Mouse (Mus musculus) urinary bladder, postnatal 25 days (tissue): ENCODE measurements around the gene Chst14.

Source experiments
- DNase-seq: peaks from one replicate; pipeline ENCODE4 v3.0.0; 2022; ENCODE audit warnings: low spot score

The Chst14 gene

DNA sequence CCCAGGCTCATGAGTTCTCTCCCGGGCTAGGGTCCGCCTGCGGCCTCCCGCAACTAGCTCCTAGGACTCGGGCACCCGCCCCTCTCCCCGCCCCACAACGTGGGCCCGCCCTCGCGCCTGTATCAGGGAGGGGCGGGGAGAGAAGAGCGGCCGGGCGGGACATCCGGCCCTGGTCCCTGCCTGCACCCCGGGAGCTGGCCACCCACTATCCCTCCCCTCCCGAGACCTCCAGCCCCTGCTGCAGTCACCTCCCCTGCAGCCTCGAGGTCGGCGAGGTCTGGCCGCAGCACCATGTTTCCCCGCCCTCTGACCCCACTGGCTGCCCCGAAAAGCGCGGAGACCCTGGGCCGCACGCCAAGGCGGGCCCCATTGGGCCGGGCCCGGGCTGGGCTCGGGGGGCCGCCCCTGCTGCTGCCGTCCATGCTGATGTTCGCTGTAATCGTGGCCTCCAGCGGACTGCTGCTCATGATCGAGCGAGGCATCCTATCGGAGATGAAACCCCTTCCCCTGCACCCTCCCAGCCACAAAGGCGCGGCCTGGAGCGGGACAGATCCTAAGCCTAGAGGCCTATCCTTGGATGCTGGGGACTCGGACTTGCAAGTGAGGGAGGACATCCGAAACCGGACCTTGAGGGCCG lies at the start of gene Chst14:
Gene Chst14, plus strand, starts transcription at position 136 of the 637 bp plus-strand sequence.
- peak; percentile 73 for DNase-seq

DNA sequence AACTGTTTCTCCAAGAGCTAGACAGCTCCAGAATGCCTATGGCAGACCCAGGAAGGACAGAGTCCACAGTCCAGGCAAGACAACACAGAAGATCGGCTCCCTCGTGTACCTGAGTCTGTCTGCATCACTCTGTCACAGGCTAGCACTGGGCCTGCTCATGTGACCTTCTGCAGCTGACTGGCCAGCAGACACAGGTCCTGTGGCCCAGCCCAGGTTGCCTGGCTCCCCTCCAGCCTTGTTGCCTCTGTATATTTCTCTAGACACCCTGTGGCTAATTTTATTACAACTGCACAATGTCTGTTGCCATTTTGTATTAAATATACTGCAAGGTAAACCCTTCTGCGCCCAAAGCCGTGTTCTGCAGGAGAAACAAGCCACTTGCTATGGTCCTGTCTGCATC lies 45.3 kb upstream of the Chst14 start:
- DNase-seq, result no peak

DNA sequence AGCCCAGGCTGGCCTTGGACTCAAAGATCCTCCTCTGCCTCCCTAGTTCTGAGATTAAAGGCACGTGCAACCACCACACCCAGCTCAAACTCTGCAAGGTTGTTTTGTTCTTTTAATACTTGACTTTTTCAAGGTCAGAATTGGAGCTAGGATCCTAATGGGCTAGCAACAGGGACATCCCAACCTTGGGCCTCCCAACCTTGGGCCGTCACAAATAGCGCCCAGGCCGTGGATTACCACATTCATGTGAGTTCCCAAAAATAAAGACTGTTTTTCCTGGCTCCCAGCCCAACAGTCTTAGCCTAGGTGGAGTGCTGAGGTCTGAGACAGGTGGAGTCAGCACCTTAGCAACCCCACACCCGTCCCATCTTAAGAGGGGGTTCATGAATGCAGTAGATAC lies 44.3 kb upstream of the Chst14 start:
- DNase-seq, result no peak

DNA sequence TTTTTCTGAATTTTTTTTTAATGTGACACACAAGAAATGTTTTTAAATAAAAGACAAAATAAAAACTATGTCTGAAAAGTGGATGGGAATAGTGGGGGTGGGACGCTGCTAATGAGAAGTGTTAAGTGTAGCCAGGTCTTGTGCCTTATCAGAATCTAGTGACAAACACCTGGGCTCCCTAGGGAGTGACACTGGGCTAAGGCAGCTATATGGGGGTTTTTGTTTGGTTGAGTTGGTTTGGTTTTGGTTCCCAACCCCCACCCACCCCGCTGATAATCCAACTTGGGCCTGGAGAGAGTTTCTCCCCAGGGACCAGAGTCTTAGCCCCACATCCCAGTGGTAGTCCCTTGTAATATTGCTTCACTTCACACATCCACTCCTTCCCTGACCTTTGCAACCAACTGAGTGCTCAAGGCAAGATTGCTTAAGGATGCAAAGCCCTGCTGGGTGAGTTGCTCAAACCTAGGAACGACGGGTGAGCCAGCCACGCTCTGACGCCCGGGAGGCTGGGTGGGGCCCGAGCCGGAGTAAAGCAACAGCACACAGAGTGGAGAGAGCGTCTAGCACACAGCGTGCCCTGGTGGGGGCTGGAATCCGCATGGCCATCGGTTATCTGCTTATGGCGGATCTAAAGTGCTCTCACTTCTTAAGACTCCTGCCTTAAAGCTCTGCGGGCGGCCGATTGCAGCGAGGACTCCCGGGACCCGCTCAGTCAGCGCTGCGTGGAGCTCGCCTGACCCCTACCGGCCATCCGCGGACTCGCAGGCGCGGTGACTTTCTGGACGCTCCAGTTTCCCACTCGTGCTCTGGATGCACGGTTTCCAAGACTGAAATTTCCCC lies 43.2 kb upstream of the Chst14 start:
- DNase-seq, result peak; percentile 91

DNA sequence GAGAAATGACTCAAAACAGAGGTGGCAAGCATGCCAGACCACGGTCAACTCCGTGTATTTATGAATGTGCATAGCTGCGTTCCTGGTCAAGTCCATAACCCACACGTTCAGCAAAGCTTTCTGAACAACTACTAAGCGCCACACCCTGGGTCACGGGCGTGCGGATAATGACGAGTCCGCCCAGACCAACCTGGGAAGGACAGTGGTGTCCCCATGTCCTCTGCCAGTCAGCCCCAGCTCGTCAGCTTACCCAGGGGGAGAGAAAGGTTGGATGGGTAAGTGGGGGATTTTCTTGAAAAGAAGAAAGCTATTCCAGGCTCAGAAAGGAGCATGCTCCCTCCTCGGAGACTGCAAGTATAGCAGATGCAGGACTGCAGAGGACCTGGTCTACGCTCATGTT lies 38.9 kb upstream of the Chst14 start:
- no peak for DNase-seq

DNA sequence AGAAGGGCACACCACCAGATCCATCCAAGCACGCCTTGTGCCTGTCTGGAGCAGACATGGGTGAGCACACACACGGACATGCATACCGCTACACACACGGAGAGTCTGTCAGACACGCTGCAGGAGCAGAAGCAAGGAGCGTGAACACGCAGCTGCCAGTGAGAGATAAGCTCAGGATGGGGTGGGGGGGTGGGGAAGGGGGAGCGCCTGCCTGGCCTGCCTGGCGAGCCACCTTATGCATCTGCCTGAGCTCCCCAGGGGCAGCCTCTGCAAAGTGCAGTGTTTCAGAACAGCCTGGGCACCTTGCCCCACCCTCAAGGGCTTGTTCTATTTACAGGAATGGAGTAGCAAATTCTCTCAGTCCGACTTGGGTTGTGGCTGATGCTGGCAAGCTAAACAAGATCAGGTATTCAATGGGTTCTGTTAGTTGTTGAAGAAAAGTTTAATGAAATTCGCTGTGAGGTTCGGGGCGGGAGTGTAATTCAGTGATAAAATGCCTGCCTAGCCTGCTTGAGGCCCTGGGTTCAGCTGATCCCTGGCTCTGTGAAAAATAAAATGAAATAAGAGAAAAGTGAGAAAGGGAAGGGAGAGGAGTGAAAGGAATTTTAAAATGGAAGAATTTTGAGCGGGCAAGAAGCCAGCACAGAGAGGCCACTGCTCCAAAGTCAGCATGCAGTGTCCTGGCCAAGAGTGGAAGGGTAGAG lies 38.3 kb upstream of the Chst14 start:
- no peak for DNase-seq

DNA sequence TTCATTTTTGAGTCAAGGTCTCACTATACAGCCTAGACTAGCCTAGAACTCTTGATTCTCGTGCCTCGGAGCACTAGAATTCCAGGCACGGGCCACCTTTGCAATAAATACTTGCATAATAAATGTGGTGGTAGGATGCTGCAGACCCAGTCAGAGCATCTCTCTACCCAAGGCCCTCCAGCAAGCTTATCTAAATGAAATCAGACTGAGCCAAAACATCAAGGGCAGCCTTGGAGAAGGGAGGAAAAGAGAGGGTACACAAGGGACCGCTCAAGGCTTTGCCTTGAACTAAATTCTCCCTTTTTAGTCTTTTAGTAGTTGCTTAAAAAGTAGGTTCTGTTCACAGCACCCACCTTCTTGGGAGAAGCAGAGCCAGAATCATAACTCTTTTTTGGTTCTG lies 35.1 kb upstream of the Chst14 start:
- no peak for DNase-seq

DNA sequence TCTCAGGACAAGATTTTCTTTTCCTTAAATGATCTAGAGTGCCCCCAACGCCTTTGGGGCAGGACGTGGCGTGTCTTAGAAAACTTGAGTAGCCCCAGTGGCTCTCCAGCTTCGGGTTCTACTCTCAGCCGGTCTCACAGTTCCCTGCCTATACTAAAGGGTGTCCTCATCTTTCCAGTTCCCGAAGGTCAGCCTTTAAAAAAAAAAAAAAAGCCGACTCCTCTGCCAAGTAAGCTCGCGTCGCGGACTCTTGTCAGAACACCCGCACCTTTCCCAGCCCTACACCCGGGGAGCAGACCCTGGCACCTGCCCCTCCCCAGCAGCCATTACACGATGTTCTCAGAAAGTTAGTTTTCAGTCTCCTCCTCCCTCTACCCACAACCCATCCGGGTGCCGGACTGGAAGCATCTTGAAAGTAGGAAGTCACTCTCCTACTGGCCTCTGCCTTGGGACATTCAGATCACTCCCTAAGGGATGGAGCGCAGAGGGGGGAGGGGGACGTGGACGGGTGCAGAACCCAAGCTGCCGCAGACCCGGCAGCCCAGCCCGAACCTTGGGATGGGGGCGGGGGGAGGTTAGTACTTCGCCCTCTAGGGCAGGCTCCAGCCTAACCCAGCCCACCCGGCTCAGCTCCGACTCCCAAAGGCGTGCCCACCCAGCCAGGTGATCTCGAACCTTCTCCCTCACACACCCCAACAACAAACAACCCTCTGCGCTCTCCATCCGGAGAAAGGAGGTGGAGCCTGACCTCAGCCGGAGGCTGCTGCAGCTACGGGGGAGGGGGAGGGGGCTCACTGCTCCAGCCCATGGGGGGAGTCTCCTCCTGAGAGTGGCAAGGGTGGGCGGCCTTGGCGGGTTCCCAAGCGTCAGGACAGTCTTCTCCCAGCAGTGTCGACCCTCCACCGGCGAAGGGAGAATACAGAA lies 30.0 kb upstream of the Chst14 start:
- no peak for DNase-seq

DNA sequence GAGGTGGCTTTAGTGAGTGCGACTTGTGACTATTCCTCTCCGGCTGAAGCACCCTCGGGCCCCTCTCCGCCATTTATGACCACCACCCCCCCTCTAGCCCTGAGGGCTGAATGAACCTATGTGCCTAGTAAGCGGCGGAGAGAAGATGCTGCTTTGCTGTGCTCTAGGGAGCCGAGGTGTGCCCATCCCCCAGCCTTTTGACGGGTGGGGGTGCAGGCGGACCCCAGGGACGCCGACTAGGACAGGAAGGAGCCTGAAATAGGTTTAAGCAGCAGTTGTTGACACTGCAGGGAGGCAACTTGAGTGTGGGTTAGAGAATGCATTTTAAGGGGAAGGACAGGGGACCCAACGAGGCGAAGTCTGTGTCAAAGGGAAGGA lies 29.4 kb upstream of the Chst14 start:
- DNase-seq, result no peak

DNA sequence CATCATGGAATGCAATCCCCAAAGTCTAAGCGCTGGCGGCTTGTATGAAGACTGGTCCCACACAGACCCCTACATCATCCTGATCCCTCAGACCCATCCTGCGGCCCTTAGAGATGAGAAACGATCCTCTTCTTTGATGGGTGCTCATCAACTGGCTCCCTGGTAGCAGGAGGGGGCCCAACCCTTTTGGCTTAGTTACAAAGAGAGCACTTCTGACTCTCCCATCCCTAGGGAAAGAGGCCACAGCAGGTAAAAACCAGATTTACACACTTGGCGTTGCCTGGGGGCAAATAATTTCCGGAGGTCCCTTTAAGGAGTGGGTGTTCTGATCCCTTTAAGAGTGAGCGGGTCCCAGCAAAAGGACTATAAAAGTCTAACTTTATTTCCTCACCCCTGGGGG lies 28.9 kb upstream of the Chst14 start:
- no peak for DNase-seq

DNA sequence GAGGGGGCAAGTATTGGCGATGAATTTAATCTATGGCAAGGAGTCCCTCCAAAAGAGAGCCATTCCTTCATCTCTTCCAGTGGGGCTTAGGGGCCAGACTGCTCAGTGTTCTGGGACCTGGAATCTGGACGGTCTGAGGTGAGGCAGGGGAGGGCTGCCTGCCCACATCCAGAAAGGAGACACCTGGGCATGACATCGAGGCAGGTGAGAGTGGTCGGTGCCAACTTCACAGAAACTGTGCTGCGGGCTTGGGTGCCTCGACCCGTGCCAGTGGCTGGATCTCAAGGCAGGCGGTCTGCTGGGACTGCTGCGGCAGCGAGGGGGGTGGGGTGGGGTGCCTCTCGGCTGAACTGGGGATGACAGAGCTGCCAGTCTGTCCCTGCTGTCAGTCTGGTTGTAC lies 28.5 kb upstream of the Chst14 start:
- DNase-seq, result no peak

DNA sequence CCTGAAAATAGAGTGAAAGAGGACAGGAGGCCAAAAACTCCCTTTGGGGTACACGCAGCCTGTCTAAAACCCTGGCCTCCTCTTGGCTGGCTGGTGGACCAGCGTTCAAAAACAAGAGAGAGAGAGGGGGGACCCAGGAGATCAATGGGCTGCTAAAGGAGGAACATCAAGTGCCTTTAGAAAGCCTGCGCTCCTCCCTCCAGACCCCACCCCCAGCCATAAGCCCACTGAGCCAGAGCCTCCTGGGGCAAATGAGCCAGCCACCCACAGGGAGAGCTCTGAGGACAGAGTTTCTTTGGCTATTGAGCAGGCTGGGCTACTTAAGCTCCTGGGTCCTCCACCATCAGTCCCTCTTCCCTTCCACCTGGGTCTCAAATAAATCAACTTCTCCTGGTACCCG lies 27.5 kb upstream of the Chst14 start:
- DNase-seq, result no peak

DNA sequence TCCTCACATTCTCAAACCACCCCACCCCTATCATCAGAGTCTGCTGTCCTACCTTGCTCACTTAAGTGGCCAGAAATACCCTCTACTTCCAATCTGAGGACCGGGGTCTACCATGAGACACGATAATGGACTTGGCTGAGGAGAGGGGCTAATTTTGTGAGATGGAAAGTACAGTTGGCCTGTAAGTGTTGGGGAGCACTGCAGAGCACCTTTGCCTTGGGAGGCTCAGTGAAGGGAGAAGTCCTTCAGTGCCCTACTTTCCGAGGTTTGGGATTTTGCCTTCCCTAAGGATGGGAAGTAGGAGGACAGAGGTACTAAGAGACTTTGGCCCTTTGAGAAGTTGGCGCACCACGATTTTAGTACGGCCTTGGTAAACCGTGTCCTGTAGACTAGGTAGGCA lies 27.0 kb upstream of the Chst14 start:
- no peak for DNase-seq

DNA sequence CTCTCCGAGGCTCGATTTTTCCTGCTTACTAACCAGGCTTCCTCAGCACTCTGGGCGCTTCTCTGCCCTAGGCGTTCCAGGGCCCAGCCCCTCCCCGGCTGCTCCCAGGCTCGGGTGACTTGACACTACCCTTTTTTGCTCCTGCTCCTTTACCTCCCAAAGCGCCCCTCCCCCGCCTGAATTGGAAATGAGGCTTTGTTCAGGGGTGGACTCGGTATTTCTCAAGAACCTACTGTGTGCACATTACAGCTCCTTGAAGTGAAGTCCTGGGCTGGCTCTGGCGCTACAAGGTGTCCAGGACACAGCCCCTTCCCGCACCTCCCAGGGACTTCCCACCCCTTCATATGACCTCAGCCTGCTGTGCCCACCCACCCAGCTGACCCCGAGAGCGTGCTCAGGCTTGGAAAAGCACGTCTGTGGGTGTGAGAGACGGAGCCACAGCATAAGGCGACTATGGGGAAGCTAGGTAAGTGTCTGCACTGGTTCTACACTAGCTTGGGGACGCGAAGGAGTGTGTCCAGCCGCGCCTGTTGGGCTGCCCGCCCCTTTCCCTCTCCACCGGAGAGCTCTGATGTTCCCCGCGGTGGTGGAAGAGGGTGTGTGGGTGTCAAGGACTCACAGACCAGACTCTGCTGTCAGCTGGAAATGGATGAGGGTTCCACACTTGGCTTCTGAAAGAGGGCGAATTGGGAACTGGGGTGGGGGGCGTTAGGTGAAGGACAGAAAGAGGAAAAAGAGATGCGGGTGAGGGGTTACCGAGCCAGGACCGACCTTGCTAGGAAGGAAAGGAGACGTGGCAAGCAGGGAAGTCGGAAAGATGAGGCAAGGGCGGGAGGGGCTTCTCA lies 26.1 kb upstream of the Chst14 start, which contains the start of gene Bahd1:
Gene Bahd1, plus strand, starts transcription at position 397 of the 845 bp plus-strand sequence.
- DNase-seq, result peak; percentile 28

DNA sequence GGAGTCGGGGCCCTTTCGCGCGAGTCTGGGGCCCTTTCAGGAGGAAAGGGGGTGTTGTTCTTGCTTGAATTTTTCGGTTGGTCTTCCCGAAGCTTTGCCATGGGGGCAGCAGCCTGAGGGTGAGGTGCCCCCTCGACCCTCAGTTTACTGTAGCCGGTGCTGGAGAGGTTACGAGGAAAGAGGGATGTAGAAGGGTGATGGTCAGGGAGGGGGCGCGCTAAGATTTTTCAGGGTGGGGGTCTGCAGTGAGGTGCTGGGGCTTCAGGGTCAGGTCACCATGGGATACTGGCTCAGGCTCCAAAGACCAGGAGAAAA lies 25.5 kb upstream of the Chst14 start:
- no peak for DNase-seq

DNA sequence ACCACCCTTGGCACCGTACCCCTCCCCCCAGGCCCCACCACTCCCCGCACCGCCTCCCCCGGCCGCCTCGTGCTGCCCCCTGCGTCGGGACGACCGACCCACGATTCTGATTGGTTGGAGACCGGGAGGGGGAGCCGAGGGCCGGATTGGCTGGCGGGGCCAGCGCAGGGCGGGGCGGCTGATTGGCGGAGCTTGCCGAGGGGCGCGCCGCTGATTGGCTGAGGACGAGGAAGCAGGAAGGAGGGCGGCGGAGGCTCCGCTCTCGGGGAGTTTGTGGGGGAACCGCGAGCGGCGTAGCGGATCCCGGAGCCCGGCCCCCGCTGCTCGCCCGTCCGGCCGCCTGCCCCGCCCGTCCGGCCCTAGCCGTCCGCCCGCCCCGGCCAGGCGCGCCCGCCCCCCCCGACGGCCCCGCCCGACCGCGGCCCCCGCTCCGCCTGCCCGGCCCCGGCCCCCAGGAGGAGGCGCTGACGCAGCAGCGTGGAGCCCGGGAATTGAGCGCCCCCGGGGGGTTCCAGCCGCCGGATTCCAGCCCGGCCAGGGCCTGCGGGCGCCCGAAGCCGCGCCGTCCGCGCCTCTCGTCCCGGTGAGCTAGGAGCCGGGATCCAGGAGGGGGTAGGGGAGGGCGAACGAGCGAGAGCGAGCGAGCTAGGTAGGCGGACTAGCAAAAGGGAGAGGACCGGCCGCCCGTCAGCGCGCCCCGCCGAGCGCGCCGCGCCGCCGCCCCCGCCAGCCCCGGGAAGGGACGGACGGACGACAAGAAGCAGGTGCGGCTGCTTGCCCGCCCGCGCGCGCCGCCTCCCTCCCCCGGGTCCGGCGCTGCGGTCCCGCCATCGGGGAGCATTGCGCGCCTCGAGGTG lies 24.9 kb upstream of the Chst14 start:
- DNase-seq, result peak; percentile 96

DNA sequence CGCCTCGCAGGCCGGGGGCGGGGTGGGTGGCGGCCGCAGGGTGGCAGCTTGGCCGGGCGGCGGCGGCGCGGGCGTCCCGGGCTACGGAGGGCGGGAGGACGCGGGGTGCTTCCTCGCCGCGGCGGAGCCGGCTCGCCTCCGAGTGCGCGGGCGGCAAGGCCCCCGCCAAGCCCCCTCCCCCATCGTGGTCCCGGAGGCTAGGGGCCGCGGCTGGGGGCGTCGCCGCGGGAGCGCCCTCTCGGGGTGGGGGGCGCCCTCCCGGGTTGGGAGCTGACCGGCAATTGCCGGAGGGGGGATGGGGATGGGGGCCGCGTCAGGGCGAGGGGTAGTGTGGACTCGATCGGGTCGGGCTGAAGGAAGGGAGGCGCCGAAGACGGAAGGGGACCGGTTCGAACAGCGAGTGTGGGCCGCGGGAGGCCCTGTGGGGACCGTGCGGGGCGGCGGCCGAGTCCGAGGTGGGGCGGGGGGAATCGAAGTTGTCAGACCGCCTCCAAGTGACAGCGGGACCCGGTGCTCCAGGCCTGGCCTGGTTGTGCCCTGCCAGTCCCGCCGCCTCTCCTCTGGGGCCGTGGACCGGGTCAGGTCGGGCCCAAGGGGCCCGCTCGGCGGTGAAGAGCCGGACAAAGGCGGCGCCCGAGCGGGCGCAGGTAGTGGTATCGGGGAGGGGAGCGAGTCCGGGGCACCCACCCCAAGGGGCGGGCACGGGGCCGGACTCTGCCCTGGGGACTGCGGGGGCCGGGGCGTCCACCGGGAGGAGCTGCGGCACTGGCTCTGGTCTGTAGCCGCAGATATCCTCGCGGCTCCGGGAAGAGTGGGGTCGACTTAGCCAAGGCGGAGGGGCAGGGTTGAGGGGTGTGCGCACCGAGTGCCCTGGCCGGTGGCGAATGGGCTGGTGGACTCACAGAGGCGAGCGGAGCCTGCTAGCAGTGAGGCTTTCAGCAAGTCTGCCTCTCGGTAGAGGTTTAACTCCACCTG lies 24.0 kb upstream of the Chst14 start:
- DNase-seq, result peak; percentile 34

DNA sequence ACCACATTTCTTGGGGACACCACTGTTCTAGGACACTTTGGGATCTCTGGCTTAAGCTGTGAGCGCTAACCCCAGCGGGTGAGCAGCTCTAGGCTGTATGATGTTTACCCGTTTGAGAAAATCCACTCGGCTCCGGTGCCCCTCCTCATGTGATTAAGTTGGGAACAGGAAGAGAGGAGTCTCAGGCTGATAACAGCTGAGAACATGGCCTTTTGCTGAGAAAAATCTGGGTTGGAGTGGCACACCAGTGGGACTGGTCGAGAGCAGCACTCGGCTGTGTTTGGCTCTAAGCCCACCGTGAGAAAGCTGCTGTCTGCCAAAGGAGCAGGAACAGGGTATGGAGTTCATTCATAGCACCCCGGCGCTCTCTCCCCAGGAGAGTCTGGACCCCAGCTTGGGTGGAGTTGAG lies 23.0 kb upstream of the Chst14 start:
- no peak for DNase-seq
